Mouse (Mus musculus) MEL (cell line): Measurements from ENCODE around the gene Dph7.

Experiments used
- CTCF ChIP-seq, 3 experiments: IDR thresholded peaks in 2 of 3; conservative IDR thresholded peaks in 1 of 3; 2 replicates each; pipeline ENCODE4 v1.5.1; 2011 to 2012; ENCODE audit warnings: low read length in 3 of 3, low read depth in 2 of 3, mild to moderate bottlenecking in 2 of 3, improper control_type of control experiment in 1 of 3, inconsistent platforms in 1 of 3, mixed read lengths in 1 of 3, moderate library complexity in 1 of 3; ENCODE audit not compliant: control insufficient read depth in 1 of 3, insufficient read depth in 1 of 3, poor library complexity in 1 of 3, severe bottlenecking in 1 of 3
- ETS1 ChIP-seq: IDR thresholded peaks from 2 replicates; pipeline ENCODE4 v1.6.1; 2012; ENCODE audit warnings: low read depth, mild to moderate bottlenecking, inconsistent platforms, low read length, improper control_type of control experiment, moderate library complexity
- HCFC1 ChIP-seq: IDR thresholded peaks from 2 replicates; pipeline ENCODE4 v1.6.1; 2012; ENCODE audit warnings: low read depth, mild to moderate bottlenecking, inconsistent platforms, low read length, improper control_type of control experiment, moderate library complexity
- MAFK ChIP-seq: IDR thresholded peaks from 2 replicates; pipeline ENCODE4 v1.6.1; 2011; ENCODE audit warnings: low read depth, mild to moderate bottlenecking, low read length, improper control_type of control experiment, borderline replicate concordance
- MYB ChIP-seq: IDR thresholded peaks from 2 replicates; pipeline ENCODE4 v1.6.1; 2011; ENCODE audit warnings: mild to moderate bottlenecking, low read depth, low read length, improper control_type of control experiment
- SMC3 ChIP-seq: IDR thresholded peaks from 2 replicates; pipeline ENCODE4 v1.6.1; 2011; ENCODE audit warnings: low read depth, low read length, improper control_type of control experiment
- ZC3H11A ChIP-seq: IDR thresholded peaks from 2 replicates; pipeline ENCODE4 v1.6.1; 2012; ENCODE audit warnings: low read depth, mild to moderate bottlenecking, inconsistent platforms, low read length, improper control_type of control experiment
- ZMIZ1 ChIP-seq: IDR thresholded peaks from 2 replicates; pipeline ENCODE4 v1.6.1; 2012; ENCODE audit warnings: low read depth, mild to moderate bottlenecking, inconsistent platforms, low read length, improper control_type of control experiment, moderate library complexity

DNA sequence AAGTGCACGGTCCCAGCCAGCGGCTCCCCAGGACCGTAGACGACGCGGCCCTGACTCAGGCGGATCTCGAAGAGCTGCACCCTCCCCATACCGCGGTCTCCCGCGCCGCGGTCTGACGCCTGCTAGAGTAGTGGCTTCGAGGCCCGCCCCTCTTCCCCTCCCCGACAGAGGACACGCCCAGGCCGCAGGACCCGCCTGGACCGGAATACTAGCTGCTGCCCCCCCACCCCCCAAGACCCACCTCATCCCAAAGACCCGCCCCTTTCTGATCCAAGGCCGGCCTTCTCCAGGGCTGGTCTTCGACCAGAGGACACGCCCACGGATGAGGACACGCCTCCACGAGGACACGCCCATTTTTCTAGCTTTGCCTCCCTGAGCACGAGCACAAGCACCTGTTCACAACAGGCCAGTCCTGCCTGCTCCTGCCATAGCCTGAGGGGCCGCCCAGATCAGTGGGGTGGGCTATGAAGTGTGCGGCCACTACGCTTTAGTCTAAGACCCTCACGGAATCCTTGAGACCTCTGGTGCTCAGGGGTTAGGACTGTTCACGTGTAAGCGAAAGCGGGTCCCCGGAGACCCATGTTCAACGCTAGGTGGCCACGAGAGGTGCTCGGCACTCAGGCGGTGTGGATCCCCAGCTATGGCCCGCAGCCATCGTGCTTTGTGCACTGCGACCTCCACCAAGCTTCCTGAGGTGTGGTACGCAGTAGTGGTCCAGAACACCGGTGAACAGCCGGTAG lies 27.0 kb upstream of the Dph7 start, which contains the start of gene Arrdc1:
- TF ChIP-seq HCFC1 (peak; percentile 32; the same call in 1 of the 2 replicates), CTCF (IDR thresholded peaks at IDR 0.05 in 2 of 3, conservative IDR thresholded peaks at IDR 0.05 in 1 of 3; ENCODE audit: control insufficient read depth in 1 of 3, insufficient read depth in 1 of 3, low read depth in 2 of 3, low read length in 3 of 3, poor library complexity in 1 of 3, severe bottlenecking in 1 of 3) (no peak), SMC3 (no peak), ZMIZ1 (peak; percentile 85), ETS1 (no peak), ZC3H11A (no peak), MYB (no peak), MAFK (no peak)
